Mouse (Mus musculus) intestine, embryonic 15.5 days (tissue): Measurements from ENCODE around the gene Ier2. TPM values are rescaled to one million over a fixed set of nuclear protein-coding genes. Genes with fewer than 3 reads are reported as not detected.

Source experiments
- ATAC-seq: fragments of 200-750 bp; cut with Nextera tagmentation; 2 replicates; pipeline ENCODE4 v1.8.0; 2017; ENCODE audit warnings: moderate TSS enrichment, moderate library complexity
- H3K27ac ChIP-seq: fragments of 300-500 bp; sonication (generic); 2 replicates; pipeline ENCODE4 v1.5.1; 2015; ENCODE audit warnings: mild to moderate bottlenecking, inconsistent platforms
- H3K27me3 ChIP-seq: fragments of 300-500 bp; sonication (generic); replicated peaks from 2 replicates; pipeline ENCODE4 v1.6.1; 2015; ENCODE audit warnings: inconsistent platforms
- H3K36me3 ChIP-seq: fragments of 300-500 bp; sonication (generic); 2 replicates; pipeline ENCODE4 v1.6.1; 2015; ENCODE audit warnings: inconsistent platforms
- H3K4me1 ChIP-seq: fragments of 300-500 bp; sonication (generic); replicated peaks from 2 replicates; pipeline ENCODE4 v1.6.1; 2015; ENCODE audit warnings: inconsistent platforms
- H3K4me2 ChIP-seq: fragments of 300-500 bp; sonication (generic); replicated peaks from 2 replicates; pipeline ENCODE4 v1.6.1; 2015; ENCODE audit warnings: mild to moderate bottlenecking, inconsistent platforms
- H3K4me3 ChIP-seq: fragments of 300-500 bp; sonication (generic); replicated peaks from 2 replicates; pipeline ENCODE4 v1.5.1; 2015; ENCODE audit warnings: inconsistent platforms
- H3K9ac ChIP-seq: fragments of 300-500 bp; sonication (generic); 2 replicates; pipeline ENCODE4 v1.6.1; 2015; ENCODE audit warnings: inconsistent platforms
- H3K9me3 ChIP-seq: fragments of 300-500 bp; sonication (generic); 2 replicates; pipeline ENCODE4 v1.6.1; 2016; ENCODE audit warnings: inconsistent platforms
- WGBS: fragments of 180-500 bp; shearing (Covaris S2); methylation state at CpG from one replicate; pipeline ENCODE4 v1.1.7; 2015; 5-methylcytosine and 5-hydroxymethylcytosine counted together
- polyA plus RNA-seq: library from polyadenylated mRNA; unstranded; fragments of >200 nt; fragmentation: Nextera tagmentation; extraction: Ambion mirVana; gene quantifications from 2 replicates; pipeline ENCODE4 v1.2.1, GENCODE M21; 2015

Gene Ier2
- polyA plus RNA-seq: 84.2 and 85.5 TPM in 2 replicates

DNA sequence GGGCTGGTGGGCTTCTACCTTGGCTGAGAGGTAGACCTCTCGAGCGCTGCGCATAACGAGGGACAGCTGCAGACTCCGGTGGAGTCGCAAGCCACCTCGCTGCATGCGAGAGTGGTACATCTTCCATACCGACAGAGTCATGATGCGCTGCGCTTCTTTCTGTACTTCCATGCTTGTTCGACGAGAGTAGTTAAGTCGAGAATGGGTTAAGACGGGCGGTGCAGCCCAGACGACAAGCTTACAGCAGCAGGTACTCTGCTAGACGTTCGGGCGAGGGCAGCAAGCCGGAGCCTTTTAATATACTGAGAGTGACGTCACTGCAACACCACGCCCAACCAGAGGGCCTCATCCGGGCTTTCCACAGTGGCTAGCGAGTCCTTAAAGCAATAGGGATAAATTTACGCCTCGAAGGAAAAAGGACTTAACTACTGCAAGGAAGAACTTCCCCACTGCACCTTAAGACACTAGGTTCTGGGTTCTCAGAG is at the start of gene Ier2:
TSS of gene Ier2 (minus strand) at position 272 of the 485 bp plus-strand sequence.
- peak within 1 kb of the TSS; percentile 84 for H3K4me2 ChIP-seq
- H3K4me3 ChIP-seq: peak within 1 kb of the TSS; percentile 76
- no peaks in the 10 kb centered on the region for H3K27me3 ChIP-seq
- ATAC-seq: peak; percentile 70
- no peaks in the 10 kb centered on the region for H3K9me3 ChIP-seq
- peaks cover 21% of the 10 kb centered on the region for H3K4me1 ChIP-seq
- H3K27ac ChIP-seq: peak within 1 kb of the TSS; percentile 97
- H3K9ac ChIP-seq: peak within 1 kb of the TSS; percentile 89
- under 1% methylated on average over 27 of the region's 27 CpGs for WGBS
- no peaks in the 10 kb centered on the region for H3K36me3 ChIP-seq

DNA sequence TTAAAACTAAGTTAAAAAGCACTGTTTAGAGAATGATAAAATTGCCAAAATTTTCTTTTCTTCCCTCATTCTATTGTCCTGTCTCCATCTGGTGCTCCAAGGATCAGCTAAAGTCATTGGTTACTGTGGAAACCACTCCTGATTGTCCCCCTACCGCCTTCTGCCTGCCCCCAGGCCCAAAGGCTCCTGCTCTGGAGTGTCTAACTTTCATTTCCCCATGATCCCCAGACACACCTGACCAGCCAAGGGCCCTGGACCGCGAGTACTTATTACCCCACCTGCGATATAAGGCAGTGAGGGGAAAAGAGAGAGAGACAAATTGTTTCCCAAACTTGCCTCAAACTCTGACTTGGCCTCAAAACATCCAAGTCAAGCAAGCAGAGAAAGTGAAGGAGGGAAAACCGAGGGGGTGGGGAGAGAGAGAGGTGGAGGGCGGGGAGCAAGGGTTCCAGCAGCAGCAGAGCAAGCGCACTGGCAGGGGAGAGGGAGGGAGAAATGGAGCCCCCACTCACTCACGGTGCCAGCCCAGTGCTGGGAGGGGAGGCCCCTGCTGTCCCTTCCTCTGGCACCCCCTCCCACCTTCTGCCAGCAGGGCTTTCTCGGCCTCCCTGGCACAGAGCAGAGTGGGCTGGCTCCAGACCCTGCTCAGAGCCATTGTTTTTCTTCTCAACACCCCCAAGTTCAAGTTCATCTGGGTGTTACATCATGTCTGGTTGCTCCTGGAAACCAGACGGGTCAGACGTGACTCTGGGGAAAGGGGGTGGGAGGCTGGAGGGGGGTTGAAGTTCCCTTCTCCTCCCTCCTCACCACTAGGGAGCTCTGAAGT is 49.5 kb upstream of the Ier2 start:
- Histone ChIP-seq H3K4me2 (peak overlapping the region; percentile 39), H3K4me1 (peaks cover 46% of the 10 kb centered on the region), H3K4me3 (no peak overlapping the region), H3K27me3 (peaks cover 50% of the 10 kb centered on the region), H3K36me3 (no peaks in the 10 kb centered on the region), H3K9me3 (no peaks in the 10 kb centered on the region), H3K9ac (no peak overlapping the region), H3K27ac (peak overlapping the region; percentile 87)
- ATAC-seq: peak; percentile 69
- 25% methylated on average over 11 of the region's 11 CpGs for WGBS

DNA sequence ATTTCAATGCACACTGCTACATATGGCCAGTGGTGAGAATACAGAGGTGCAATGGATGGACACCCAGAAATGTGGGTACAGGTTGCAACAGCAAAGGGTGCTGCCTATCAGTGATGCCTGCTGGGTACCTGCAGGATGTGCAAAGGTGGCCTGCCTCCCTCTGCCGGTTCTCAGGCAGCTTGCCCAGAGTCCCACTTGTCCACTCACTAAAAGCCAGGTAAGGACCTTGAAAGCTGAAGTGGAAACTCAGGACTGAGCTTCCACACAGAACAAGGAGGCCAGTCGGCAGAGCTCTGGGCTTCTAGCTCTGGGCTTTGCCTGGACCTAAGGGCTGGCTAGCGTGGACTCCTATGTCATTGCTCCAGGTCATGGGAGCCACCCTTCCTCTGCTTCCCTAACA is 48.7 kb upstream of the Ier2 start:
- Histone ChIP-seq H3K9ac (no peak overlapping the region), H3K4me3 (no peak overlapping the region), H3K27ac (peak overlapping the region; percentile 87; the same call in 1 of the 2 replicates), H3K4me1 (peaks cover 54% of the 10 kb centered on the region), H3K9me3 (no peaks in the 10 kb centered on the region), H3K4me2 (no peak overlapping the region), H3K27me3 (peaks cover 52% of the 10 kb centered on the region), H3K36me3 (no peaks in the 10 kb centered on the region)
- ATAC-seq: no peak
- WGBS: 56% methylated on average over 3 of the region's 3 CpGs

DNA sequence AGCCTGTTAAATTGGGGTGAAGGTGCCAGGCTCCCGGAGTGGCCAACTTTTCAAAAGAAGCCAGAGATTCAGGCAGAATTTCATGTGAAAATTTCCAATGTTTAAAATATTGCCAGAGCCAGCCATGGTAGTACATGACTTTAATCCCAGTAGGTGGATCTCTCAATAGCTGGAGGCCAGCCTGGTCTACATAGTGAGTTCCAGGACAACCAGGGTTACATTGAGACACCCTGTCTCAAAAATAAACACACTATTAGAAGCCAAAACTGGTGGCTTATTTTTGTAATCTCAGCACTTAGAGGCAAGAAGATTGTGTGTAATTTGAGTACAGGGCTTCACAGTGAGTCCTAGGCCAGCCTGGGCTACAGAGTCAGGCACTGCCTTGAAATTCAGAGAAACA is 47.3 kb upstream of the Ier2 start:
- WGBS: 97% methylated on average over 1 of the region's 1 CpGs
- H3K27ac ChIP-seq: no peak overlapping the region
- H3K27me3 ChIP-seq: peaks cover 54% of the 10 kb centered on the region
- H3K4me1 ChIP-seq: peaks cover 56% of the 10 kb centered on the region
- no peaks in the 10 kb centered on the region for H3K9me3 ChIP-seq
- no peak for ATAC-seq
- H3K4me3 ChIP-seq: no peak overlapping the region
- no peak overlapping the region for H3K4me2 ChIP-seq
- H3K36me3 ChIP-seq: no peaks in the 10 kb centered on the region
- H3K9ac ChIP-seq: no peak overlapping the region

DNA sequence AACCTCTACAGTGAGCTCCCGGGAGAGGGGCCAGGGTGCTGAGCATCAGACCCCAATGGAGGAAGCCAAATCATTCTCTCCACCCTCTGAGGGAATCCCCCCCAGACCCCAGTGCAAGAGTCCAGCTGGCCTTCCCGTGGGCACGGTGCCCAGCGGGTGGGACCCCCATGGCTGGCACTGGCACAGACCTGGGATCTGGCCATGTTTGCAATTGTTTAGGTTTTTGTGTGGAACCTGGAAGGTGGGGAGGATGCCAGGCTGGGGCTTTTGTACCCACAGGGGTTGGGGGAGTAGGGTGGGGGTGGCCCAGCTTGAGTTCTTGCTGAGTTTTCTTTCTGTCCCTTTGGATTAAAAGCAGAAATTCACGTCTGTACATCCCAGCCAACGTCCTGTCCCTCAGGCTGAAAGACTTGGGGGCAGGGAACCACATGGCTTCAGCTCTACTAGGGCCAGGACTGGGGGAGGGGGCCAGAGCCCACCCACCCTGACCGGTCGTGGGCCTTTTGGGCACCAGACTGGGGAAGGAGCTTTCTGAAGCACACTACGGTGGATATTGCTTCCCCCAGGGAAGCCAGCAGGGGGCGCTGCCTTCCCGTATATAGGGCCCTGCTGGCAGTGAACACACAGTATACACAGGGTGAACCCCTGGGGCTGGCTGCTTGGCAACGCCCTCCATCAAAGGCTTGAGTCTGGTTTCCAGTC is 46.3 kb upstream of the Ier2 start:
- peak; percentile 61 for ATAC-seq
- H3K27ac ChIP-seq: no peak overlapping the region
- WGBS: 15% methylated on average over 12 of the region's 12 CpGs

DNA sequence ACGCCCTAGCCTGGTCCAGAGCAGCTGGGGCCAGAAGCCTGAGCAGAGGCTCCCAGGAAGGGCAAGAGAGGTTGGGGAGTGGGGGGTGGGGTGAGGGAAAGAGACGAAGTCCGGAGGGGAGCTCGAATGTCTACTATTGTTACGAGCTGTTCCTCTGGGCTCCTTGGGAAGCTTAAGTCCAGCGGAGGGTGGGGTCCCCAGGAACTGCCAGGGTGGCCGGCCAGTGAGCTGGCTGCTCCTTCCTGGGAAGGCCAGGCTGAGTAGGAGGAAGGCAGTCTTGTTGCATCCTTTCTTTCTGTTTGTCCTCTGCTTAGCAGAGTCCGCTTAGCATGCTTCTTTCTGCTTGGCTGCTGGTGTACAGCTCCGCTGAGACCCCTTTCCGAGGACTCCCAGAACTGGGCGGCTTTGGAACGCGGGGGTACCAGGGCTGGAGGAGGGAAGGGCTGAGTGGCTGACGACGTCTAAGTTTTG is 45.5 kb upstream of the Ier2 start:
- peaks cover 63% of the 10 kb centered on the region for H3K27me3 ChIP-seq
- no peak overlapping the region for H3K4me3 ChIP-seq
- 17% methylated on average over 15 of the region's 15 CpGs for WGBS
- no peaks in the 10 kb centered on the region for H3K9me3 ChIP-seq
- peaks cover 48% of the 10 kb centered on the region for H3K4me1 ChIP-seq
- ATAC-seq: no peak
- H3K36me3 ChIP-seq: no peaks in the 10 kb centered on the region
- peak overlapping the region; percentile 40 for H3K27ac ChIP-seq
- H3K4me2 ChIP-seq: peak overlapping the region; percentile 58
- no peak overlapping the region for H3K9ac ChIP-seq

More for the DNA sequence above, 46.3 kb upstream of the Ier2 start:
- Histone ChIP-seq H3K9me3 (no peaks in the 10 kb centered on the region), H3K27me3 (peaks cover 55% of the 10 kb centered on the region), H3K4me2 (no peak overlapping the region), H3K4me1 (peaks cover 57% of the 10 kb centered on the region), H3K36me3 (no peaks in the 10 kb centered on the region), H3K4me3 (no peak overlapping the region), H3K9ac (no peak overlapping the region)

DNA sequence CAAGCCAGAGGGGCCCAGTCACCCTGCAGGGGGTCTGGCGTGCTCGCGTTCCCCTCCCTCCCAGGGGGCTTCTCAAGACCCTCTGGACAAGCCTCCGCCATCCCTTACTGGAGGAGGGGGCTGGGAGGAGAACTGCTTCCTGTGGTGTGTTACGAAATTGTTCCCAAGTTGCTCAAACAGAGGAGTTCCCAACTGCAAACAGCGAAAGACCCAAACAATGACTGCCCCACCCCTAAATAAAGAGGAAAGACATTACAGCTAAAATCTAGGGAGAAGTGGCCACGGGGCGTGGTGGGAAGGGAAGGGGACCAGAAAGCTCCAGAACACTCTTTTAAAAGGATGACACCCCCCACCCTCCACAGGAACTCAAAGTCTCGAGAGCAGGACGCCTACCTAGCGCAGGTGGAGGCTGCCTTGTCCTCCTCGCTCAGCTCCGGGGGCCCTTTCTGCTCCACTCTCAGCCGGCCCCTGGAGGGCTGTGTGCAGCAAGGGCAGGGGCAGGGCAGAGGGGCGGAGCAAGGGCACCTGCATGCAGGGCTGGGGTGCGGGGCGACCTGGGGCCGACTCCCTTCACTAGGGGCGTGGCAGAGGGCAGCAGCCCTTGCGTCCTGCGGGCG is 44.7 kb upstream of the Ier2 start:
- Histone ChIP-seq H3K4me3 (peak overlapping the region; percentile 28), H3K4me1 (peaks cover 44% of the 10 kb centered on the region), H3K27ac (peak overlapping the region; percentile 40), H3K9ac (no peak overlapping the region), H3K4me2 (peak overlapping the region; percentile 58), H3K9me3 (no peaks in the 10 kb centered on the region), H3K27me3 (peaks cover 71% of the 10 kb centered on the region), H3K36me3 (no peaks in the 10 kb centered on the region)
- 15% methylated on average over 22 of the region's 22 CpGs for WGBS
- ATAC-seq: peak; percentile 63

DNA sequence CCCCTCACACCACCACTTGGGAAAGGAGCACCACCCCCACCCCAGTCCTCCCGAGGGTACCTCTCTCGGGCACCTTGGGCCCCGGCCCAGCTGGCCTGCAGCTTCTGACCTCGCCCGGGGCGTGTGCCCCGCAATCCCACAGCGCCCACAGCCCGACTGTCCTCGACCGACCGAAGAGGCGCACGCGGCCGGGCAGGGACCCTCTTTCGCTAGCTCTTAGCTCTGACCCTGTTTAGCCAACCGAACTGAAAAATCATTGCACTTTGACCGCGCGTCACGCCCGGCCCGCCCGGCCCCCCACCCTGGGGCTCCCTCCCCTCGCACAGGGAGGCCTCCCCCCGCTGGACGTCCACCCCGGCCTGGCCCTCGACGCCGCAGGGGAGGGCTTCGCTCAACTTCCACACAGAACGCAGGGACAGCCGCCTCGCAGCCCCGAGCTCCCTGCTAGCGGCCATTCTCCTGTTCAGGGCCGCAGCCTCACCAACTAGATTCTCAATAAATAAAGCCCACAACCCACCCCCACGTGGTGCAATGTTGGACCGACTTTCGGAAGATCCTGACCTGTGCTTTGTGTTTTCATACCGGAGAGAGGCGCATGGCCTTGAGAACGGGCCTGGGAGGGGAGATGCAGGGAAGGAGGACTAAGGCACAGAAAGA is 44.1 kb upstream of the Ier2 start:
- no peaks in the 10 kb centered on the region for H3K9me3 ChIP-seq
- peak overlapping the region; percentile 58 for H3K4me2 ChIP-seq
- ATAC-seq: 0 out of 2 replicates have a peak, but pooled peaks have one; percentile 6
- peaks cover 40% of the 10 kb centered on the region for H3K4me1 ChIP-seq
- H3K27ac ChIP-seq: peak overlapping the region; percentile 10; the same call in 1 of the 2 replicates
- H3K27me3 ChIP-seq: peaks cover 77% of the 10 kb centered on the region
- H3K36me3 ChIP-seq: no peaks in the 10 kb centered on the region
- WGBS: 10% methylated on average over 45 of the region's 45 CpGs
- H3K9ac ChIP-seq: peak overlapping the region; percentile 32; the same call in 1 of the 2 replicates
- H3K4me3 ChIP-seq: peak overlapping the region; percentile 28

DNA sequence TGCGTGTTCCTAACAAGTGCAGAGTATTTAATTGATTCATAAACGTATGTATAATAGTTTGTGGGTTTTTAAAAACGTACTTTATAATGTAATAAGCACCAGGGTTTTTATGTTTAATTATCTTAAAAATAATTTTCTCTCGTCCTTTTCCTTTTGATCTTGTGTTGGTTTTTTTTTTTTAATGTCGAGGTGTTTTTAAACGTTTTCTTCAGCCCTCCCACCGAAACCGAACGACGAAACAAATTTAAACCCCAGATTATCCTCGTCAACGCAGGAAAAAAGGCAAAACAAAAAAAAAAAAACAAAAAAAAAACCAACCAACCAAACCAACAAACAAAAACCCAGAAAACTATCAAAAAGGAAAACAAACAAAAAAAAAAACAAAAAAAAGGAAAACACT is 43.3 kb upstream of the Ier2 start:
- Histone ChIP-seq H3K4me1 (peaks cover 42% of the 10 kb centered on the region), H3K9me3 (no peaks in the 10 kb centered on the region), H3K27ac (no peak overlapping the region), H3K36me3 (no peaks in the 10 kb centered on the region), H3K4me2 (peak overlapping the region; percentile 54), H3K27me3 (peaks cover 78% of the 10 kb centered on the region), H3K4me3 (no peak overlapping the region), H3K9ac (no peak overlapping the region)
- no peak for ATAC-seq
- 13% methylated on average over 12 of the region's 12 CpGs for WGBS

DNA sequence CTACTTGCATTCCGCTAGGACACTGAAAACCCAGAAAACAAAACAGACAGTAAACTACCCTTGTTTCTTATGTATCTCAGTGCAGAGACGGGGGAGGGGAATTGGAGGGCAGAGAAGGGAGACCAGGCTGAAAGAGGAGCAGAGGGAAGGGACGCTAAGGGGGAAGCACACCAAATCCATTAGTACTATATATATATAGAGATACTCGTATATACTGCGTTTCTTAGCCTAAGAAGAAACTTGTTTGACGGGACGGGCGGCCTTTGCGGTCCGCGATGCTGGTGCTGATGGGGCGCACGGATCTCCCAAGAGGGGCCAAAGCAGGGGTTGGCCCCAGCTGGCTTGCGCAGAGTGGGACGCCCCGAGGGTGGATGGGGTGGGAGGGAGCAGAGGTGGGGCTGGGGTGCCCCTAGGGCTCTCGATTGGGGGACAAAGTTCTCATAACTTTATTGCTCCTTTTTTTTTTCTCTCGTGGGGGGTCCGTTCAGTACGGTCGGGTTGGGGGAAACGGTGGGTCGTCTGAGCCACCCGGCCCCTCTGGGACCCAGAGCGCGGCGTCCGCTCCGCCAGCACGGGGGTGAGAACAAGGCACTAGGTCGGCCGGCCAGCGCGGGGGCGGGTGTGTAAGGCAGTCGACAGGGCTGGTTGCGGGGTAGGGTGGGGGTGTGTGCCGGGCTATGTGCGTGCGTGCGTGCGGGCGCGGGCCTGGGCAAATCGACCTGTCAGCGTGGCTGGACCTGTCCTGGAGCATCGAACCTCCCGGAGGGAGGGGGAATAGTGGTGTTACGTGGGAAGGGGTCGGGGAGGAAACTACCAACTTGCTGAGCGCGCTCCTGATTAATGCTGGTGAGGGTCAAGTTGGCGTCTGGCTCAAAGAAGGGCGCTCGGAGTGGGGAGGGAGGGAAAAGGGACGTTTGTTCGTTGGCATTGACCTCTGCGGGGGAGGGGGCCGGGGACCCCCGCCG is 42.5 kb upstream of the Ier2 start:
- H3K9ac ChIP-seq: peak overlapping the region; percentile 5; the same call in 1 of the 2 replicates
- H3K4me2 ChIP-seq: peak overlapping the region; percentile 54
- peak overlapping the region; percentile 15 for H3K4me3 ChIP-seq
- no peaks in the 10 kb centered on the region for H3K9me3 ChIP-seq
- peaks cover 76% of the 10 kb centered on the region for H3K27me3 ChIP-seq
- no peaks in the 10 kb centered on the region for H3K36me3 ChIP-seq
- WGBS: 5% methylated on average over 61 of the region's 61 CpGs
- no peak overlapping the region for H3K27ac ChIP-seq
- ATAC-seq: no peak
- H3K4me1 ChIP-seq: peaks cover 42% of the 10 kb centered on the region

DNA sequence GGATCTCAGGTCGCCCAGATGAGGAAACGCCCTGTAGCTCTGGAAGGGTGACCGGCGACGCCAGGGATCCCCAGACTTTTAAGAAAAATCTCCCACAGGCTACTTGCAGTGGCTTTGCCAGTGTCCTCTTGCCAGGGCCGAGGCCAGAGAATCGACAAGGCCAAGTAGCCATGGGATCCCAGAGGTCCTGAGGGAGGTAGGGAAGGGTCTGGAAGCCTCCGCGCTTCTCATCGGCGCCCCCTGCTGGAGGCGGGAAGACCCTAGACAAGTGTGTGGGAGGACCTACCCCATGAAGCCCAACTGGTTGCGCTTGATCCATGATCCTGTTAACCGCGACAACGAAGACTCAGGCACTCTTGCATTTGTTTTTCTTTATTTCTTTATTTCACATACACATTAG is 41.7 kb upstream of the Ier2 start:
- H3K4me1 ChIP-seq: peaks cover 42% of the 10 kb centered on the region
- ATAC-seq: peak; percentile 50
- H3K4me3 ChIP-seq: peak overlapping the region; percentile 13
- H3K36me3 ChIP-seq: 0 out of 2 replicates have a peak, but pooled peaks cover 1% of the 10 kb centered on the region
- WGBS: 4% methylated on average over 16 of the region's 16 CpGs
- H3K27me3 ChIP-seq: peaks cover 76% of the 10 kb centered on the region
- H3K4me2 ChIP-seq: peak overlapping the region; percentile 54
- H3K9me3 ChIP-seq: no peaks in the 10 kb centered on the region
- H3K9ac ChIP-seq: no peak overlapping the region
- H3K27ac ChIP-seq: no peak overlapping the region
